Mouse (Mus musculus): ENCODE results near the gene Dhx58. TPM values are rescaled to one million over a fixed set of nuclear protein-coding genes. Genes with fewer than 3 reads are reported as not detected.

The Dhx58 gene
- polyA plus RNA-seq (2016; fragmentation: Nextera tagmentation; extraction: Ambion mirVana) = 3.1 and 4.4 TPM in 2 replicates

- DNase-seq (ENCODE audit: low spot score) = no peak
- no peaks in the 10 kb centered on the region for H3K9me3 ChIP-seq (replicated peaks)
- peaks cover 7% of the 10 kb centered on the region; the same call in 1 of the 2 replicates for H3K27me3 ChIP-seq (ENCODE audit: low read depth, poor library complexity, severe bottlenecking)
- 74% methylated on average over 7 of the region's 7 CpGs for WGBS
- H3K4me1 ChIP-seq = peaks cover 39% of the 10 kb centered on the region
- H3K4me3 ChIP-seq = 0 out of 2 replicates have a peak within 1 kb of the TSS, but pooled peaks have one; percentile 21
- no peak within 1 kb of the TSS for H3K27ac ChIP-seq
- peaks cover 48% of the 10 kb centered on the region for H3K36me3 ChIP-seq
Measured at GRCm38 (mm10) chr11:100703851-100704531, at the start of gene Dhx58. TSS of gene Dhx58 (minus strand) at chr11:100704271.

DNA sequence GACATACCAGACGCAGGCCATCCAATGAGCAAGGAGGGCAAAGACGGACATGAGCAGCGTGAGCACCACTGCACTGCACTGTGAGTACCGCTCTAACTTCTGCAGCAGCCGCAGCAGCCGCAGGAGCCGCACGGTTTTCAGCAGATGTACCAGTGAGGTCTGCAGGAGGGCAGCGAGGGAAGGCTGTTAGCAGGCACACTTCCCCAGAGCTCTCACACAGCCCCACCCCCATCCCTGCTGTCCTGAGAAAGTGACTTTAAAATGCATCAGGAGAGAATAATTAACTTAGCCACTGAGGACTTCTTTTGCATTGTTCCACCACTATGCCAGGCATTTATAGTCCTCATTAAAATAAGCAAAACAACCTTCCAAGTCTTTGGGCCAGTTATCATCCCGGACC is 48.2 kb upstream of the Dhx58 start:
- H3K27me3 ChIP-seq (ENCODE audit: low read depth, poor library complexity, severe bottlenecking) = peaks cover 60% of the 10 kb centered on the region
- 30% methylated on average over 10 of the region's 10 CpGs for WGBS
- no peaks in the 10 kb centered on the region for H3K9me3 ChIP-seq (replicated peaks)
- H3K36me3 ChIP-seq = no peaks in the 10 kb centered on the region
- no peak overlapping the region for H3K4me3 ChIP-seq
- peaks cover 4% of the 10 kb centered on the region; the same call in 1 of the 2 replicates for H3K4me1 ChIP-seq
- no peak overlapping the region for H3K27ac ChIP-seq
- DNase-seq (ENCODE audit: low spot score) = no peak

DNA sequence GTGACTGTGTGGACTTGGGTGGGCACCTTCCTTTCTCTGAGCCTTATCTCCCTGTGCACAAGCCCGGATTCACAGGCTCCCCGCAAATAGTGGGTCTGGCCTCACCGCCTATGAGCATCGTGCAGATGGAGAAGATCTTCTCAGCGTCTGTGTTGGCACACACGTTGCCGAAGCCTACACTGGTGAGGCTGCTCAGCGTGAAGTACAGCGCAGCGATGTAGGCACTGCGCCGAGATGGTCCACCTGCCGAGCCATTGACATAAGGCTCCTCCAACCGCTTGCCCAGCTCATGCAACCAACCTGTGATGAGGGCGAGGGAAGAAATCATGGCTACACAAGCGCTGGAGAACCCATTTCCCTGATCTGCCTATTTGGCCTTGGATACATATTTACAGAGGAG is 46.1 kb upstream of the Dhx58 start:
- 89% methylated on average over 16 of the region's 16 CpGs for WGBS
- peaks cover 4% of the 10 kb centered on the region; the same call in 1 of the 2 replicates for H3K4me1 ChIP-seq
- H3K36me3 ChIP-seq = no peaks in the 10 kb centered on the region
- H3K4me3 ChIP-seq = no peak overlapping the region
- no peak for DNase-seq (ENCODE audit: low spot score)
- peaks cover 56% of the 10 kb centered on the region for H3K27me3 ChIP-seq (ENCODE audit: low read depth, poor library complexity, severe bottlenecking)
- no peaks in the 10 kb centered on the region for H3K9me3 ChIP-seq (replicated peaks)
- no peak overlapping the region for H3K27ac ChIP-seq

GRCm38 (mm10) chr11:100749469-100749868 is 45.4 kb upstream of the Dhx58 start:
- Histone ChIP-seq H3K9me3 (replicated peaks) (no peaks in the 10 kb centered on the region), H3K27me3 (ENCODE audit: low read depth, poor library complexity, severe bottlenecking) (peaks cover 52% of the 10 kb centered on the region), H3K36me3 (no peaks in the 10 kb centered on the region), H3K4me1 (peaks cover 4% of the 10 kb centered on the region; the same call in 1 of the 2 replicates), H3K4me3 (no peak overlapping the region), H3K27ac (no peak overlapping the region)
- DNase-seq (ENCODE audit: low spot score) = no peak
- 45% methylated on average over 25 of the region's 25 CpGs for WGBS

- no peak overlapping the region for H3K27ac ChIP-seq
- DNase-seq (ENCODE audit: low spot score) = no peak
- no peak overlapping the region for H3K4me3 ChIP-seq
- 83% methylated on average over 4 of the region's 4 CpGs for WGBS
- peaks cover 52% of the 10 kb centered on the region for H3K27me3 ChIP-seq (ENCODE audit: low read depth, poor library complexity, severe bottlenecking)
- no peaks in the 10 kb centered on the region for H3K9me3 ChIP-seq (replicated peaks)
- peaks cover 4% of the 10 kb centered on the region; the same call in 1 of the 2 replicates for H3K4me1 ChIP-seq
- no peaks in the 10 kb centered on the region for H3K36me3 ChIP-seq
Measured at GRCm38 (mm10) chr11:100748620-100749019, 44.5 kb upstream of the Dhx58 start.

- Histone ChIP-seq H3K4me3 (no peak overlapping the region), H3K4me1 (no peaks in the 10 kb centered on the region; the same call in 1 of the 2 replicates), H3K36me3 (no peaks in the 10 kb centered on the region), H3K27ac (no peak overlapping the region), H3K9me3 (replicated peaks) (no peaks in the 10 kb centered on the region), H3K27me3 (ENCODE audit: low read depth, poor library complexity, severe bottlenecking) (peaks cover 48% of the 10 kb centered on the region)
- DNase-seq (ENCODE audit: low spot score) = no peak
- 87% methylated on average over 5 of the region's 5 CpGs for WGBS
Measured at GRCm38 (mm10) chr11:100747114-100747513, 43.0 kb upstream of the Dhx58 start.

GRCm38 (mm10) chr11:100746546-100746945 is 42.5 kb upstream of the Dhx58 start:
- no peak for DNase-seq (ENCODE audit: low spot score)
- Histone ChIP-seq H3K9me3 (replicated peaks) (no peaks in the 10 kb centered on the region), H3K27me3 (ENCODE audit: low read depth, poor library complexity, severe bottlenecking) (peaks cover 43% of the 10 kb centered on the region), H3K4me3 (no peak overlapping the region), H3K4me1 (no peaks in the 10 kb centered on the region; the same call in 1 of the 2 replicates), H3K27ac (no peak overlapping the region), H3K36me3 (no peaks in the 10 kb centered on the region)
- 86% methylated on average over 10 of the region's 10 CpGs for WGBS

DNA sequence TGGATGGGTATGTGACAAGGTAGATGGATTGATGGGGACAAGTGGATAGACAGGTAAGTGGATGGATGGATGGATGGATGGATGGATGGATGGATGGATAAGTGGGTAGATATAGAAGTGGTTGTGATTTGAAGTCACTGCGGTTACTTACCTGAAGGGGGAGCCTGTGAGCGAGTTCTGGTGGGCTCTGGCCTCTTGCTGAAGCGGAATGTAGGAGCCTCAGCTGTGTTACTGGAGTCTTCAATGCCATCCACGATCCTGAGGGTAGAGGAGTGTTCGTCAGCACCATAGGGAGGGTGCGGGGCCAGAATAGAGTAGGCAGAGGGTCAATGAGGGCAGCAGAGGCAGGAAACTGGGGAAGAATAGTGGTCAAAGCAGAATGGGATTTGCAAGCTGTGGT is 41.0 kb upstream of the Dhx58 start:
- WGBS = 18% methylated on average over 6 of the region's 6 CpGs

GRCm38 (mm10) chr11:100741348-100741747 is 37.3 kb upstream of the Dhx58 start:
- Histone ChIP-seq H3K36me3 (no peaks in the 10 kb centered on the region), H3K4me1 (peaks cover 14% of the 10 kb centered on the region), H3K4me3 (no peak overlapping the region), H3K27ac (no peak overlapping the region), H3K27me3 (ENCODE audit: low read depth, poor library complexity, severe bottlenecking) (no peaks in the 10 kb centered on the region), H3K9me3 (replicated peaks) (no peaks in the 10 kb centered on the region)
- no peak for DNase-seq (ENCODE audit: low spot score)
- 73% methylated on average over 6 of the region's 6 CpGs for WGBS

More for the DNA sequence above, 41.0 kb upstream of the Dhx58 start:
- DNase-seq (ENCODE audit: low spot score) = no peak
- no peak overlapping the region for H3K27ac ChIP-seq
- no peaks in the 10 kb centered on the region for H3K36me3 ChIP-seq
- H3K4me1 ChIP-seq = no peaks in the 10 kb centered on the region; the same call in 1 of the 2 replicates
- no peaks in the 10 kb centered on the region for H3K9me3 ChIP-seq (replicated peaks)
- no peak overlapping the region for H3K4me3 ChIP-seq
- H3K27me3 ChIP-seq (ENCODE audit: low read depth, poor library complexity, severe bottlenecking) = peaks cover 33% of the 10 kb centered on the region

GRCm38 (mm10) chr11:100738749-100739148 is 34.7 kb upstream of the Dhx58 start:
- peaks cover 14% of the 10 kb centered on the region for H3K36me3 ChIP-seq
- DNase-seq (ENCODE audit: low spot score) = no peak
- H3K27ac ChIP-seq = peak overlapping the region; percentile 88
- H3K4me1 ChIP-seq = peaks cover 22% of the 10 kb centered on the region
- no peaks in the 10 kb centered on the region for H3K9me3 ChIP-seq (replicated peaks)
- H3K27me3 ChIP-seq (ENCODE audit: low read depth, poor library complexity, severe bottlenecking) = no peaks in the 10 kb centered on the region
- peak overlapping the region; percentile 84 for H3K4me3 ChIP-seq
- 21% methylated on average over 5 of the region's 5 CpGs for WGBS

- peak; percentile 96 for DNase-seq (ENCODE audit: low spot score)
- peaks cover 20% of the 10 kb centered on the region for H3K36me3 ChIP-seq
- no peaks in the 10 kb centered on the region for H3K9me3 ChIP-seq (replicated peaks)
- peaks cover 22% of the 10 kb centered on the region for H3K4me1 ChIP-seq
- peak within 1 kb of the TSS; percentile 84 for H3K4me3 ChIP-seq
- H3K27ac ChIP-seq = peak within 1 kb of the TSS; percentile 88
- WGBS = under 1% methylated on average over 39 of the region's 39 CpGs
- no peaks in the 10 kb centered on the region for H3K27me3 ChIP-seq (ENCODE audit: low read depth, poor library complexity, severe bottlenecking)
Measured at GRCm38 (mm10) chr11:100738066-100738604, 34.1 kb upstream of the Dhx58 start, which contains the start of gene Rab5c. TSS of gene Rab5c (minus strand) at chr11:100738215.

- WGBS = 4% methylated on average over 13 of the region's 13 CpGs
- Histone ChIP-seq H3K27ac (peak overlapping the region; percentile 88), H3K27me3 (ENCODE audit: low read depth, poor library complexity, severe bottlenecking) (no peaks in the 10 kb centered on the region), H3K4me3 (peak overlapping the region; percentile 84), H3K4me1 (peaks cover 22% of the 10 kb centered on the region), H3K36me3 (peaks cover 30% of the 10 kb centered on the region), H3K9me3 (replicated peaks) (no peaks in the 10 kb centered on the region)
- DNase-seq (ENCODE audit: low spot score) = no peak
Measured at GRCm38 (mm10) chr11:100737105-100737733, 33.1 kb upstream of the Dhx58 start.

DNA sequence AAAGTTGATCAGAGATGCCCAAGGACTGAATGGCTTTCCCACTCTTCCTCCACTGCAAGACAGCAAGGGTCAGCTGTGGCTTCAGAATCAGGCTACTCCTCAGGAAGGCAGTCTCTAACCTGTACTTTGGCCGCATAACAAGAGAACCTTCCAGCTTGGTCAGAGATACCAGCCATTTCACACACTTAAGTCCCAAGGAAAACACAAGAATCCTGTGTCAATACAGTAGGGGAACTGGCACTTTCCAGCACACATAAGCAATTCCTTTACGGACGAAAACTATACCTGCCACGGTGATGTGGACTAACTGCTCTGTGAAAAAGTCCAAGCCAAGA is 32.6 kb upstream of the Dhx58 start:
- DNase-seq (ENCODE audit: low spot score) = no peak
- no peaks in the 10 kb centered on the region for H3K9me3 ChIP-seq (replicated peaks)
- WGBS = 84% methylated on average over 4 of the region's 4 CpGs
- H3K27me3 ChIP-seq (ENCODE audit: low read depth, poor library complexity, severe bottlenecking) = no peaks in the 10 kb centered on the region
- no peak overlapping the region for H3K27ac ChIP-seq
- peaks cover 22% of the 10 kb centered on the region for H3K4me1 ChIP-seq
- H3K36me3 ChIP-seq = peaks cover 35% of the 10 kb centered on the region
- H3K4me3 ChIP-seq = peak overlapping the region; percentile 84

All from limb, embryonic 10.5 days (tissue).